Mouse (Mus musculus) MEL (cell line): ENCODE measurements at regions not wholly inside any gene's neighbourhood (a gene's known extent, or its start where the extent isn't known, plus 50 kb on each side); places are given as distances from the start of the nearest gene placed in this dataset.

Experiments used
- BHLHE40 ChIP-seq: IDR thresholded peaks from 2 replicates; pipeline ENCODE4 v1.6.1; 2012; ENCODE audit warnings: low read depth, mild to moderate bottlenecking, inconsistent platforms, low read length, improper control_type of control experiment, borderline replicate concordance
- CHD1 ChIP-seq: IDR thresholded peaks from 2 replicates; pipeline ENCODE4 v1.6.1; 2012; ENCODE audit warnings: low read depth, mild to moderate bottlenecking, inconsistent platforms, low read length, improper control_type of control experiment
- CTCF ChIP-seq, 3 experiments: IDR thresholded peaks in 2 of 3; conservative IDR thresholded peaks in 1 of 3; 2 replicates each; pipeline ENCODE4 v1.5.1; 2011 to 2012; ENCODE audit warnings: low read length in 3 of 3, low read depth in 2 of 3, mild to moderate bottlenecking in 2 of 3, improper control_type of control experiment in 1 of 3, inconsistent platforms in 1 of 3, mixed read lengths in 1 of 3, moderate library complexity in 1 of 3; ENCODE audit not compliant: control insufficient read depth in 1 of 3, insufficient read depth in 1 of 3, poor library complexity in 1 of 3, severe bottlenecking in 1 of 3
- ELF1 ChIP-seq: IDR thresholded peaks from 2 replicates; pipeline ENCODE4 v1.6.1; 2014; ENCODE audit warnings: low read depth, mild to moderate bottlenecking, inconsistent platforms, low read length, improper control_type of control experiment, moderate library complexity
- EP300 ChIP-seq, 2 experiments: IDR thresholded peaks; 2 replicates each; pipeline ENCODE4 v1.6.1; 2011; ENCODE audit warnings: improper control_type of control experiment in 2 of 2, low read length in 2 of 2, low read depth in 1 of 2, mild to moderate bottlenecking in 1 of 2
- GATA1 ChIP-seq: IDR thresholded peaks from 2 replicates; pipeline ENCODE4 v1.6.1; 2011; ENCODE audit warnings: low read depth, low read length, improper control_type of control experiment
- MAFK ChIP-seq: IDR thresholded peaks from 2 replicates; pipeline ENCODE4 v1.6.1; 2011; ENCODE audit warnings: low read depth, mild to moderate bottlenecking, low read length, improper control_type of control experiment, borderline replicate concordance
- MAX ChIP-seq: IDR thresholded peaks from 2 replicates; pipeline ENCODE4 v1.6.1; 2011; ENCODE audit warnings: low read length, improper control_type of control experiment
- POLR2A ChIP-seq, 2 experiments: IDR thresholded peaks; 2 replicates each; pipeline ENCODE4 v1.6.1; 2011 to 2012; ENCODE audit warnings: low read length in 2 of 2, mild to moderate bottlenecking in 2 of 2, control low read depth in 1 of 2, improper control_type of control experiment in 1 of 2, low read depth in 1 of 2, moderate library complexity in 1 of 2; ENCODE audit not compliant: control insufficient read depth in 1 of 2, insufficient read depth in 1 of 2, poor library complexity in 1 of 2
- POLR2AphosphoS5 ChIP-seq: IDR thresholded peaks from 2 replicates; pipeline ENCODE4 v1.6.1; 2012; ENCODE audit warnings: low read depth, borderline replicate concordance, mild to moderate bottlenecking, inconsistent platforms, low read length, moderate library complexity, mixed read lengths
- RAD21 ChIP-seq: IDR thresholded peaks from 2 replicates; pipeline ENCODE4 v1.6.1; 2011; ENCODE audit warnings: mild to moderate bottlenecking, low read depth, low read length, improper control_type of control experiment
- USF1 ChIP-seq: IDR thresholded peaks from 2 replicates; pipeline ENCODE4 v1.6.1; 2014; ENCODE audit warnings: low read depth, mild to moderate bottlenecking, inconsistent platforms, low read length, improper control_type of control experiment, moderate library complexity
- ZNF384 ChIP-seq: IDR thresholded peaks from 2 replicates; pipeline ENCODE4 v1.6.1; 2012; ENCODE audit warnings: low read depth, mild to moderate bottlenecking, inconsistent platforms, low read length, improper control_type of control experiment

DNA sequence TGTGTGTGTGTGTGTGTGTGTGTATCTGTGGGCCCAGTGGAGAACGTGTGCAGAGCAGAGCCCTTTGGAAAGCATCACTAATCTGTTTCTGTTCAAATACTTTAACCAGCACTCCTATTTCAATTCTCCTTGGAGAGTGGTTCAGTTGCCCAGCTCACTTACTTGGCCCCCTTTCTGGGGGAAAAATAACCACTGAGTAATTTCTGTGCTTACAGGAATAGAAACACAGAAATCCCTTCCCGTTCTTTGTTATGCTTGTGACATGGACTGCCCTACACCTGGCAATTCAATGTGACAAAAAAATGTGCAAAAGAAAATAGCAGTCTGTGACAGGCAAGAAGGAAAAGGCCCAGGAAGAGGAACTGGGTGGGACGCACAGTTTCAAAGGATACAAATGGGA is 249.7 kb downstream of the Btg1 start:
- TF ChIP-seq EP300 (IDR thresholded peaks at IDR 0.05; ENCODE audit: low read depth in 1 of 2, low read length in 2 of 2) = no peak
- TF ChIP-seq CTCF (IDR thresholded peaks at IDR 0.05 in 2 of 3, conservative IDR thresholded peaks at IDR 0.05 in 1 of 3; ENCODE audit: control insufficient read depth in 1 of 3, insufficient read depth in 1 of 3, low read depth in 2 of 3, low read length in 3 of 3, poor library complexity in 1 of 3, severe bottlenecking in 1 of 3) = no peak
- no peak for TF ChIP-seq MAFK
- no peak for TF ChIP-seq MAX
- TF ChIP-seq CHD1 = no peak
- TF ChIP-seq POLR2A (IDR thresholded peaks at IDR 0.05; ENCODE audit: control insufficient read depth in 1 of 2, insufficient read depth in 1 of 2, low read depth in 1 of 2, low read length in 2 of 2, poor library complexity in 1 of 2) = no peak
- TF ChIP-seq RAD21 = no peak
- no peak for TF ChIP-seq ELF1
- TF ChIP-seq GATA1 = no peak
- no peak for TF ChIP-seq USF1
- no peak for TF ChIP-seq BHLHE40
- TF ChIP-seq POLR2AphosphoS5 = no peak
- TF ChIP-seq ZNF384 = no peak
